Mouse (Mus musculus) gastrocnemius, postnatal 36 days (tissue): ENCODE results near the gene Gabra6. TPM values are rescaled to one million over a fixed set of nuclear protein-coding genes. Genes with fewer than 3 reads are reported as not detected.

ENCODE experiments used
- DNase-seq, 2 experiments: peaks; one replicate each; pipeline ENCODE4 v3.0.0; 2022
- intact Hi-C: fragments of 180-260 bp; cut with DNase I; formaldehyde crosslinking; loops from one replicate; pipeline ENCODE4 v1.15.1; 2025
- long read RNA-seq, 2 experiments: library from polyadenylated mRNA; stranded (forward); transcript quantifications; one replicate each; pipeline ENCODE4 v2.0.0; 2021
- total RNA-seq, 2 experiments: library from RNA; stranded (reverse); gene quantifications; 2 replicates each; pipeline ENCODE4 v1.2.3; 2021

Gene Gabra6
- total RNA-seq = not detected
- long read RNA-seq, experiment 1 = 0 reads
- long read RNA-seq, experiment 2 = 0 reads

GRCm38 (mm10) chr11:42320882-42321281, at the start of gene Gabra6:
TSS of gene Gabra6 (minus strand) at chr11:42321072.
- intact Hi-C loops = no loop called here
- DNase-seq = no peak

GRCm38 (mm10) chr11:42365544-42365943, 44.7 kb upstream of the Gabra6 start:
- no peak for DNase-seq
- intact Hi-C loops = no loop called here

- DNase-seq = no peak
- intact Hi-C loops = no loop called here
These were observed 11.2 kb upstream of the Gabra6 start for GRCm38 (mm10) chr11:42332121-42332520.

- DNase-seq = no peak
- intact Hi-C loops = no loop called here
These were observed 5.4 kb upstream of the Gabra6 start for GRCm38 (mm10) chr11:42326262-42326661.

GRCm38 (mm10) chr11:42321560-42321959, 688 bp upstream of the Gabra6 start:
- intact Hi-C loops = no loop called here
- DNase-seq = no peak

GRCm38 (mm10) chr11:42319521-42319920, 1.4 kb downstream of the Gabra6 start:
- intact Hi-C loops = no loop called here
- no peak for DNase-seq

GRCm38 (mm10) chr11:42319101-42319500, 1.8 kb downstream of the Gabra6 start:
- intact Hi-C loops = no loop called here
- DNase-seq = no peak

GRCm38 (mm10) chr11:42317985-42318384, 2.9 kb downstream of the Gabra6 start:
- no peak for DNase-seq
- intact Hi-C loops = no loop called here

GRCm38 (mm10) chr11:42314850-42315249, 6.0 kb downstream of the Gabra6 start:
- intact Hi-C loops = no loop called here
- no peak for DNase-seq

- no peak for DNase-seq
- intact Hi-C loops = no loop called here
These were observed 10.0 kb downstream of the Gabra6 start for GRCm38 (mm10) chr11:42310892-42311291.

GRCm38 (mm10) chr11:42309086-42309485, 11.8 kb downstream of the Gabra6 start:
- intact Hi-C loops = no loop called here
- no peak for DNase-seq

- intact Hi-C loops = no loop called here
- no peak for DNase-seq
These were observed 14.8 kb downstream of the Gabra6 start for GRCm38 (mm10) chr11:42306095-42306494.

- intact Hi-C loops = no loop called here
- DNase-seq = no peak
These were observed 61.9 kb downstream of the Gabra6 start for GRCm38 (mm10) chr11:42258978-42259377.

Other genes starting within 250 kb of the Gabra6 start
- under 1 TPM; 0.79 to 0.84 TPM for gene Gabra1, start 138.1 kb downstream of the Gabra6 start, total RNA-seq
- gene Gabrb2, start 98.7 kb upstream of the Gabra6 start, total RNA-seq = under 1 TPM; 0.30 to 0.36 TPM